Mouse (Mus musculus): ENCODE measurements at regions not wholly inside any gene's neighbourhood (a gene's known extent, or its start where the extent isn't known, plus 50 kb on each side); places are given as distances from the start of the nearest gene placed in this dataset.

DNA sequence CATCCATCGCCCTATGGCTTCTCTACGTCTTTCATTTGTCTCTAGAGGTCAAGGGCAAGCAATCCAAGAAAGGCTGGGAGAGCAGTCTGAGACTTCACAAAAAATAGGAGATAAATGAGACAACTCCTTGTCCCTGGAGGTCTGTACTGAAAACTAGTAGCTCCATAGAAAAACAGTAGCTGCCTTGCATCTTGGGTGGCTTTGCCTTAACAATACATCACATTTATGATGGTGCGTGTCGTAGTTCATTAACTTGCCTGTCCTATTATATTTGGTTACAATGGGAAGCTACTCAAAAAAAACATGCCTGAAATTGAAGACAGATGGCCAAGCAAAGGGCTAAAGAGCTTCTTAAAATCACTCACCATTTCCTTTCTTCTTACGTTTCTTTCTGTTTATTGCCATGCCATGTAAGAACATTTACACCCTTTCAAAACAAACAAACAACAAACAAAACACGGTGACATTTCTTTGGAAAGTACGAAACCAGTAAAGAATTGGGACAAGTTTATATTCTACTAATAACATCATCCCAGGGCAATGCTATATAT lies 211.2 kb upstream of the Hhip start:
- Histone ChIP-seq H3K27ac (ENCODE audit: insufficient read depth, low read length) (no peak overlapping the region), H3K4me3 (ENCODE audit: insufficient read depth, low read length) (no peak overlapping the region), H3K4me1 (ENCODE audit: control insufficient read depth, insufficient read depth, low read length) (no peaks in the 10 kb centered on the region)
- TF ChIP-seq CTCF (IDR thresholded peaks at IDR 0.05; ENCODE audit: extremely low read depth, insufficient read depth, low read length), result no peak
- TF ChIP-seq POLR2A (IDR thresholded peaks at IDR 0.05; ENCODE audit: extremely low read depth, insufficient read depth, low read length), result no peak

DNA sequence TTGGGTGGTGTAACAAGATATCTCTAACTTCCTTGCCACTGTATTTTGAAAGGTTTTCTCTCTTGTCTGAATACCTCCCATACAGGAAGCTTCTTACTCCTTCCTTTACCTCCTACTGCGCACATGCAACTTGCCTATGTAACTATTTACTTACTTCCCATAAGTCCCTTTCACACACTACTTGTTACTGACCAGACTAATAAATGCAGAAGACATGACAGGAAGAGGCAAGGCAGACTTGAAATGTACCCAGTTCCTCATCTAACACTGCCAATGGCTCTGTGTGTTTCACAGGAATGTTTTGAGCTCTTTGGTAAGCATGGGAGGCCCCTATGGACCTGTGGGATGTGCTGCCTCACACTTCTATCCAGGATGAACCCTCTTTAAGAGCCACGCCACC lies 207.1 kb upstream of the Hhip start:
- Histone ChIP-seq H3K4me1 (ENCODE audit: control insufficient read depth, insufficient read depth, low read length) (no peaks in the 10 kb centered on the region), H3K4me3 (ENCODE audit: insufficient read depth, low read length) (no peak overlapping the region), H3K27ac (ENCODE audit: insufficient read depth, low read length) (no peak overlapping the region)
- TF ChIP-seq POLR2A (IDR thresholded peaks at IDR 0.05; ENCODE audit: extremely low read depth, insufficient read depth, low read length) (no peak), CTCF (IDR thresholded peaks at IDR 0.05; ENCODE audit: extremely low read depth, insufficient read depth, low read length) (no peak)

DNA sequence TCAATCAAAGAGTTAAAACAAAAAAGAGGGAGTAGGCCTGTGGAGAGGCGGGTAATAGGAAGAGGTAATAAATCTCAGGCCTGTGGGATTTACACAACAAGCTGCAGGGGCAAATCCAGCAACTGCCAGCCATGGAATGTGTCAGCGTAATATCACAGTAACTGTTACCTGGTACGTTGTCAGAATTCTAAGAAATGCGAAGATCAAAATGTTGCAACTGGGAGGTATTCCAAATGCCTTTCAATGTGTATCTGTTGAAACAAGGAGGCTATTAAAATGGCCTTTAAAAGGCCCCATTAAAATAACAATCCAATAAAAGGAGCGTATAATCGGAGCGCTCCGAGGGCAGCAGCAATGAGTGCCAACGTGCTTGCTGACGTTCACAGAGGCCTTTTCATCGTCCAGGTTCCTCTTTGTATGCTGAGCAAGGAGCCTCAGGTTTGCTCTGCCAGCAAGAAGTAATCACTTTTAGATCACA lies 205.7 kb upstream of the Hhip start:
- Histone ChIP-seq H3K4me1 (ENCODE audit: control insufficient read depth, insufficient read depth, low read length) (no peaks in the 10 kb centered on the region), H3K27ac (ENCODE audit: insufficient read depth, low read length) (no peak overlapping the region), H3K4me3 (ENCODE audit: insufficient read depth, low read length) (no peak overlapping the region)
- TF ChIP-seq POLR2A (IDR thresholded peaks at IDR 0.05; ENCODE audit: extremely low read depth, insufficient read depth, low read length) (no peak), CTCF (IDR thresholded peaks at IDR 0.05; ENCODE audit: extremely low read depth, insufficient read depth, low read length) (no peak)

DNA sequence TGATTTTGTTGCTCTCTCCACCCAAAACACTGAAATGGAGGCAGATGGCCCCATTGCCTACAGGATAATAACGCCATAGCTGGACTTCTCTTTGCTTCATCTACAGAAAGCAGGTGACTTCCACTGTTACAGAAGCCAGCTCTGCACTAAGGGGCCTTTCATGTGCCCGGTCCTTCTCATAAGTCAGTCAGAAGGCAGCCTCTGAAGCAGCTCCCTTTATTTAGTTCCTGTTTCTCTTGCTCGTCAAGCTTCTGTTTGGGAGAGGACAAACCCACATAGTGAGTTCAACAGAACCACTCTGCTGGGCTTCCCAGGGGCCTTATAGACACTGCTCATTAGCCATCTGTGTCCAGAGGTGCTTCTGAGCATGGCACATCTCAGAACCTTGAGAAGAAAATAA lies 205.1 kb upstream of the Hhip start:
- TF ChIP-seq POLR2A (IDR thresholded peaks at IDR 0.05; ENCODE audit: extremely low read depth, insufficient read depth, low read length), result no peak
- no peak for TF ChIP-seq CTCF (IDR thresholded peaks at IDR 0.05; ENCODE audit: extremely low read depth, insufficient read depth, low read length)
- H3K27ac ChIP-seq (ENCODE audit: insufficient read depth, low read length), result no peak overlapping the region
- H3K4me3 ChIP-seq (ENCODE audit: insufficient read depth, low read length), result no peak overlapping the region
- no peaks in the 10 kb centered on the region for H3K4me1 ChIP-seq (ENCODE audit: control insufficient read depth, insufficient read depth, low read length)

DNA sequence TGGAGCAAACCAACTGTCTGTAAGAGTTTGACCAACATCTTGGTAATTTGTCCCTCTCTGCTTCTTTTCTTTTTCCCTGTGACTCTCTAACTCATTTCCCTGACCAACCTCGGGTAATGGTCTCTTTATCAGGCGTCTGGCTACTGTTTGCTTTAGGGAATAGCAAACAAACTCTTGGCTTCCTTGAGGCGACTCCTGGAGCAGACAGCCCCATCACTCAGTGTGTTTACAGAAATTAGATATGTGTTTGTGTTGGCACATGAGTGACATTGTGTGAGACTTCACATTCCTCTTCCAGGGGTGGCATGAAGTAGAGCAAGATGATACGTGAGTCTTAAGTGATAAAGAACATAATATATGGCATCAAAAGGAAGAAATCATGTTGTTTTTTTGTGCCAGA lies 195.7 kb upstream of the Hhip start:
- Histone ChIP-seq H3K4me3 (ENCODE audit: insufficient read depth, low read length) (no peak overlapping the region), H3K27ac (ENCODE audit: insufficient read depth, low read length) (no peak overlapping the region), H3K4me1 (ENCODE audit: control insufficient read depth, insufficient read depth, low read length) (no peaks in the 10 kb centered on the region)
- TF ChIP-seq POLR2A (IDR thresholded peaks at IDR 0.05; ENCODE audit: extremely low read depth, insufficient read depth, low read length), result no peak

DNA sequence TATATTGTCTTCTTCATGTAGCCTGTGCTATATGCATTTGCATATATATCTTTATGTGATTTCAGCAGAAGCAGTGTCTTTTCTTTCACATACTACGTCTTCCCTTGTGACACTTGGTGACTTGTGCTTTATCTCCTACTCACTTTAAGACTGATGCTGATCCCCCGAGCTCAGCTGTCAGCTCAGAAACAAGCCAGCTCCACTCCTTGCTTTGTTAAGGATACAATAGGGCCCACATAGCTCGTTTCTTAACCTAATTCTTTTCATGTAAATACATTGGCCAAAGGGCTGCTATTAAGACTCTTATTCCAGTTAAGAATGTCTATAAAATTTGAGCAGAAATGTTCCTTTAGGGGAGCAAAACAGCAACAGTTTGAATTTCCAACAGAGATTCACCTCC lies 193.8 kb upstream of the Hhip start:
- TF ChIP-seq POLR2A (IDR thresholded peaks at IDR 0.05; ENCODE audit: extremely low read depth, insufficient read depth, low read length), result no peak
- TF ChIP-seq CTCF (IDR thresholded peaks at IDR 0.05; ENCODE audit: extremely low read depth, insufficient read depth, low read length), result no peak
- no peak overlapping the region for H3K4me3 ChIP-seq (ENCODE audit: insufficient read depth, low read length)
- H3K4me1 ChIP-seq (ENCODE audit: control insufficient read depth, insufficient read depth, low read length), result no peaks in the 10 kb centered on the region
- H3K27ac ChIP-seq (ENCODE audit: insufficient read depth, low read length), result no peak overlapping the region

DNA sequence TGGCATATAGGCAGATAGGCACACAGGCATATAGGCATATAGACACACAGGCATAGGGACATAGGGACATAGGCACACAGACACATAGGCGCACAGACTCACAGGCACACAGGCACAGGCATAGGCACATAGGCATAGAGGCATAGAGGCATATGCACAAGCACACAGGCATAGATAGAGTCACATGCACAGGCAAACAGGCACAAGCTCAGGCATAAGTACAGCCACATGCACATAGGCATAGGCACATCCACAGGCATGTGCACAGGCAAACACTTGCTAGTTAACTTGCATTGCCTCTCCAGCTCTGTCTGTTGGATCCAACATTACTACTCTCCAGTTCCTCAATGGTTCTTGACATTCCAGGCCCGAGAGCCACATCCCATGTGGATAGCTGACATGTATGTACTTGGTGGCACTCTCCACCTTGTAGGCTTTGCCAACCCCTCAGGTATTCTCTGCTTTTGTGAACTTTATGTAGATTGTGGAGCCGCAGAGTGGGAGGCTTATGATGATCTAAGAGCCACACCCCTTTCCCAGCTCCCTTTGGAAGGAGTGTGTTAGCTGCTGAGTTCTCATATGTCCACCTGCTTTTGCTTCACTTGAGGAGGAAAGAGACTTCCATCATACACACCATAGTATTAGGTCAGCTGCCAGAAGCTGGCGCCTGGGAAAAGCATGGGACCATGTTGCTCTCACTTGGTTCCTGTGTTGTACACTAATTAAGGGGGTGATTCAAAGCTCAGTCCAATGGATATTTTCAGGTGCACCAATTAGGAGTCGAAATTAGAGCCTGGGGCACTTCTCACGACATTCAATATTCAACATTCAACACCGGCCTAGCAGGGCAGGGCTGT lies 192.7 kb upstream of the Hhip start:
- no peaks in the 10 kb centered on the region for H3K4me1 ChIP-seq (ENCODE audit: control insufficient read depth, insufficient read depth, low read length)
- H3K27ac ChIP-seq (ENCODE audit: insufficient read depth, low read length), result no peak overlapping the region
- TF ChIP-seq CTCF (IDR thresholded peaks at IDR 0.05; ENCODE audit: extremely low read depth, insufficient read depth, low read length) (no peak), POLR2A (IDR thresholded peaks at IDR 0.05; ENCODE audit: extremely low read depth, insufficient read depth, low read length) (no peak)
- H3K4me3 ChIP-seq (ENCODE audit: insufficient read depth, low read length), result no peak overlapping the region

DNA sequence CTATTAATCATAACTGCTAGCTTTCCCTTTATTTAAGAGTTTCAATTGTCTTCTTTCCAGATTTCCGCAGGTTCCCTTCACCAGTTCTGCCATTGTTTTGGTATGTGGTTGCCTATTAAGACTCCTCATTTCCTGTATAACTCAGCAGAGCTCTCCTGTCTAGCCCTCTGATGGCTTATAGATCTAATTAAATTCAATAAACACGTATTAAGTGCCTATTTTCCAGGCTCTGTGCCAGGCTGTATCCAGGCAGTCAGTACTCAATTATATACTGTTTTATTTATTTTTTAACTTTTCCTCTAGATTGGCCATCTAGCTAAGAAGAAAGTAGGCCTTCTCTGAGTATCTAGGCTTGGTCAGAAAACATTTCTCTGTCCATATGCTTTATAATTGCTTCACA lies 192.0 kb upstream of the Hhip start:
- Histone ChIP-seq H3K4me1 (ENCODE audit: control insufficient read depth, insufficient read depth, low read length) (no peaks in the 10 kb centered on the region), H3K27ac (ENCODE audit: insufficient read depth, low read length) (no peak overlapping the region), H3K4me3 (ENCODE audit: insufficient read depth, low read length) (no peak overlapping the region)
- TF ChIP-seq CTCF (IDR thresholded peaks at IDR 0.05; ENCODE audit: extremely low read depth, insufficient read depth, low read length), result no peak
- TF ChIP-seq POLR2A (IDR thresholded peaks at IDR 0.05; ENCODE audit: extremely low read depth, insufficient read depth, low read length), result no peak

DNA sequence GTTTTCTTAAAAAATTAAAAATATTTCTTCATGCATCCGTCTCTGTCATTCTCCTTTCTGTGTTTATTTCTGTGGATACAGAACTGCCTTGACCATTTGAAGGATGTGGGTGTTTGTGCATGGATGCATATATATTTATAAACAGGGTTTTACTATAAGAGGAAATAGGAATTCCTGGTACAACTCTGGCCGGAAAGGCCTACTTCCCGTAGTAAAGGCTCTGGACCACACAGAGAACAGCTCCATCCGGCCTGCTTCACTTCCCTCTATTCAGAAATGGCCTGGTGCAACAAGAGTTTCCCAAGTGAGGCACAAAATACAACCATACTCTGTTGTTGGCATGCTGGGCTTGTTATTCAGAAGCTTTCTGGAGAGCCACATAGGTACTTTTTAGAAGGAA lies 182.1 kb upstream of the Hhip start:
- H3K4me3 ChIP-seq (ENCODE audit: insufficient read depth, low read length), result no peak overlapping the region
- no peak overlapping the region for H3K27ac ChIP-seq (ENCODE audit: insufficient read depth, low read length)
- no peaks in the 10 kb centered on the region for H3K4me1 ChIP-seq (ENCODE audit: control insufficient read depth, insufficient read depth, low read length)
- TF ChIP-seq POLR2A (IDR thresholded peaks at IDR 0.05; ENCODE audit: extremely low read depth, insufficient read depth, low read length) (no peak), CTCF (IDR thresholded peaks at IDR 0.05; ENCODE audit: extremely low read depth, insufficient read depth, low read length) (no peak)

DNA sequence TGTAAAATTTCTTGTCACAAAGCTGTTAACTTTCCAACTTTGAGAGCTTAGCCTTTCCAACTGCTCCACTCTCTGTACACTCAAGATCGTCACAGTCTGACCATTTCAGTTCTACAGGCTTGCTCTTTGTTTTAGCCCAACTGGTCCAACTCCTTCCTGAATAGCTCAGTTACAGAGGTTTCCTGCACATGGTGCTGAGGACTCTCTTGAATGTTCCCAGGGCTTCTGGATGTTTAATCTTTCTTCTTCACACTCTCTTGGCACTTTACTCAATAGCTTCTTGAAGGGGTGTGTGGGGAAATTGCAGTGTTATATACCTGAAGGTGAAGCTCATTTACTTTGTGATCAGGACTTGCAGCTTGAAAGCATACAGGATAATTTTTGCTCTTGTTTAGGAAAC lies 152.6 kb upstream of the Hhip start:
- no peak for TF ChIP-seq POLR2A (IDR thresholded peaks at IDR 0.05; ENCODE audit: extremely low read depth, insufficient read depth, low read length)
- no peak for TF ChIP-seq CTCF (IDR thresholded peaks at IDR 0.05; ENCODE audit: extremely low read depth, insufficient read depth, low read length)
- H3K27ac ChIP-seq (ENCODE audit: insufficient read depth, low read length), result no peak overlapping the region
- H3K4me3 ChIP-seq (ENCODE audit: insufficient read depth, low read length), result no peak overlapping the region
- H3K4me1 ChIP-seq (ENCODE audit: control insufficient read depth, insufficient read depth, low read length), result no peaks in the 10 kb centered on the region

All from cortical plate, adult 2 months (tissue).